Mouse (Mus musculus) left cerebral cortex, adult 18-20 months (tissue): Measurements from ENCODE around the gene Slbp. TPM values are rescaled to one million over a fixed set of nuclear protein-coding genes. Genes with fewer than 3 reads are reported as not detected.

Source experiments
- DNase-seq, 2 experiments: peaks; one replicate each; pipeline ENCODE4 v3.0.0; 2021 to 2022; ENCODE audit warnings: low spot score in 2 of 2, mixed read lengths in 1 of 2
- long read RNA-seq, 2 experiments: library from polyadenylated mRNA; stranded (forward); transcript quantifications; one replicate each; pipeline ENCODE4 v2.0.0; 2021
- total RNA-seq, 2 experiments: library from RNA; stranded (reverse); gene quantifications; 2 replicates each; pipeline ENCODE4 v1.2.3; 2021

The Slbp gene
- total RNA-seq: 10 to 100 TPM; 26.1 to 28.3 TPM
- long read RNA-seq, experiment 1, transcript Slbp-201 (8 exons, 1,906 nt): major isoform, 48 of 53 reads
- long read RNA-seq, experiment 1, partial matches to known transcripts: 3 of 53 reads
- long read RNA-seq, experiment 1, other reads (novel, unspliced or antisense): 2 of 53 reads
- long read RNA-seq, experiment 2, transcript Slbp-201 (8 exons, 1,906 nt): major isoform, 27 of 37 reads
- long read RNA-seq, experiment 2, partial matches to known transcripts: 8 of 37 reads
- long read RNA-seq, experiment 2, other reads (novel, unspliced or antisense): 2 of 37 reads

GRCm38 (mm10) chr5:33651921-33652782, at the start of gene Slbp:
Gene Slbp (minus strand): TSS chr5:33652574.
- DNase-seq: peak; percentile 91 to 94

GRCm38 (mm10) chr5:33701832-33702231, 49.5 kb upstream of the Slbp start:
- DNase-seq: no peak

- no peak for DNase-seq
Measured at GRCm38 (mm10) chr5:33700010-33700409, 47.6 kb upstream of the Slbp start.

GRCm38 (mm10) chr5:33698669-33699068, 46.3 kb upstream of the Slbp start:
- DNase-seq: no peak

GRCm38 (mm10) chr5:33697947-33698512, 45.7 kb upstream of the Slbp start:
- peak in 1 of 2 experiments; percentile 39 for DNase-seq

- no peak for DNase-seq
Measured at GRCm38 (mm10) chr5:33697534-33697933, 45.2 kb upstream of the Slbp start.

- DNase-seq: no peak
Measured at GRCm38 (mm10) chr5:33696430-33696829, 44.1 kb upstream of the Slbp start.

- DNase-seq: no peak
Measured at GRCm38 (mm10) chr5:33695718-33696121, 43.3 kb upstream of the Slbp start.

- peak; percentile 9 to 35 for DNase-seq
Measured at GRCm38 (mm10) chr5:33694848-33695717, 42.7 kb upstream of the Slbp start.

GRCm38 (mm10) chr5:33694461-33694847, 42.1 kb upstream of the Slbp start:
- DNase-seq: no peak

GRCm38 (mm10) chr5:33692393-33692792, 40.0 kb upstream of the Slbp start:
- DNase-seq: no peak

- no peak for DNase-seq
Measured at GRCm38 (mm10) chr5:33689852-33690645, 37.7 kb upstream of the Slbp start.

- peak in 1 of 2 experiments; percentile 7 for DNase-seq
Measured at GRCm38 (mm10) chr5:33689221-33689844, 37.0 kb upstream of the Slbp start.

- no peak for DNase-seq
Measured at GRCm38 (mm10) chr5:33688278-33689220, 36.2 kb upstream of the Slbp start.

GRCm38 (mm10) chr5:33687142-33687541, 34.8 kb upstream of the Slbp start:
- DNase-seq: no peak

- no peak for DNase-seq
Measured at GRCm38 (mm10) chr5:33684932-33685331, 32.6 kb upstream of the Slbp start.

- DNase-seq: peak; percentile 36 to 39
Measured at GRCm38 (mm10) chr5:33683897-33684652, 31.7 kb upstream of the Slbp start.

GRCm38 (mm10) chr5:33682963-33683362, 30.6 kb upstream of the Slbp start:
- DNase-seq: no peak
